In the genomic region with DNA sequence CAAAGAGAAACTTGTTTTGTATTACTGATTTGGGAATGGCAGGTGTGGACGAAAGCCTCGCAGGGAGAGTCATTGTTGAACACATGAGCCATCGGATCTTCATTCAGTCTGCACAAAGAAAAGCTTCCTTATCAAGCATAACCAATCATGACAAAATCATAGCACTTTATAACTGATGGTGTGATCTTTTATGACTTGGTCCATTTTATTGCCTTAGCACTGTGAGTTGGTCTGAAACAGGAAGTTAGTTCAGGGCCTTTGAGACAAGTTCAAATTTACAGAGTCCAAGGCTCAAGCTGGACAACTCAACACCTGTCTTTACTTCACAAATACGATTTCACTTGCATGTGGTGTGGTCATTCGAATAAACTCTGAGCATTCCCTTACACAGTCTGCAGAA, we compare ENCODE assay signal across 15 mouse cellular contexts.
"Had no signal": no experiment of that assay in that cellular context is flagged by ENCODE, and none has a peak within 500 bp of the region (broad histone marks: within the 10 kb centered on the region; RNA-seq: fewer than 3 reads in every experiment).

No protein-coding gene starts in this region.

- H3K36me3 ChIP-seq: midbrain, embryonic 10.5 days; midbrain, embryonic 12.5 days; neural tube, embryonic 12.5 days; stomach, embryonic 15.5 days had no signal

- H3K27ac ChIP-seq: midbrain, embryonic 10.5 days; midbrain, embryonic 12.5 days; neural tube, embryonic 12.5 days; stomach, embryonic 15.5 days; stomach, postnatal 0 days had no signal

- H3K9me3 ChIP-seq: midbrain, embryonic 10.5 days; midbrain, embryonic 12.5 days; neural tube, embryonic 12.5 days; stomach, embryonic 15.5 days had no signal

- H3K4me3 ChIP-seq: midbrain, embryonic 10.5 days; midbrain, embryonic 12.5 days; myocyte; neural tube, embryonic 12.5 days; stomach, embryonic 15.5 days had no signal

- H3K4me2 ChIP-seq: lung, embryonic 14.5 days; midbrain, embryonic 12.5 days; neural tube, embryonic 12.5 days; stomach, embryonic 15.5 days had no signal

- H3K27me3 ChIP-seq: midbrain, embryonic 12.5 days; neural tube, embryonic 12.5 days; stomach, embryonic 15.5 days had no signal

- H3K9ac ChIP-seq: lung, embryonic 14.5 days; midbrain, embryonic 12.5 days; neural tube, embryonic 12.5 days; stomach, embryonic 15.5 days had no signal

- DNase-seq: lung, adult 18-20 months; lung, embryonic 14.5 days; lung, postnatal 10 days; lung, postnatal 4 days; midbrain, embryonic 14.5 days; right cerebral cortex, postnatal 14 days; thymus, adult 2 months; thymus, postnatal 36 days had no signal

- ATAC-seq: midbrain, embryonic 16.5 days had no signal

- H3K4me1 ChIP-seq: midbrain, embryonic 10.5 days; midbrain, embryonic 12.5 days; neural tube, embryonic 12.5 days; stomach, embryonic 15.5 days had no signal
